Mouse (Mus musculus) left cerebral cortex, postnatal 14 days (tissue): Measurements from ENCODE around the gene Slc35b3. TPM values are rescaled to one million over a fixed set of nuclear protein-coding genes. Genes with fewer than 3 reads are reported as not detected.

Source experiments
- DNase-seq, 2 experiments: peaks; one replicate each; pipeline ENCODE4 v3.0.0; 2021 to 2022; ENCODE audit warnings: low spot score in 2 of 2, mixed read lengths in 1 of 2
- intact Hi-C: fragments of 180-260 bp; cut with DNase I; formaldehyde crosslinking; loops from one replicate; pipeline ENCODE4 v1.15.1; 2025
- total RNA-seq, 2 experiments: library from RNA; stranded (reverse); gene quantifications; 2 replicates each; pipeline ENCODE4 v1.2.3; 2021

Gene Slc35b3
- total RNA-seq, 2 experiments from 2014 or later: 19.1 to 19.2 TPM

DNA sequence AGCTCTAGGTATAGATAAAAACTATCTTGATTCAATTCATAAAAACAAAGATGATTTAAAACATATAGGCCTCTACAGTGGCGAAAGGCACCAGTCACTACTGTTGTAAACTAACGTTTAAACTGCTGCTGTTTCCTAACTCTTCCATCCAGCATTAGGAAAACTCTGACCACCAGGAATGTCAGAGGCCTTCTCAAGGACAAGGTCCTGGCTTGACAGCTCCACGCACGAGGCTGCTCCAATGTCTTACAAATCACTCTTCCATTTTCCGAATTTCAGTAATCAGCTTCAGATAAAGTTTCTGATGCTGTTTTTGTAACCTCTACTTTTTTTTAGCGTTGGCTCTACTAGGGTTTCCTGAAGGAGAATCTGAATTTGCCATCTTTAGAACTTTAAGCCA is 15.7 kb downstream of the Slc35b3 start:
- no peak for DNase-seq
- intact Hi-C loops: no loop called here

DNA sequence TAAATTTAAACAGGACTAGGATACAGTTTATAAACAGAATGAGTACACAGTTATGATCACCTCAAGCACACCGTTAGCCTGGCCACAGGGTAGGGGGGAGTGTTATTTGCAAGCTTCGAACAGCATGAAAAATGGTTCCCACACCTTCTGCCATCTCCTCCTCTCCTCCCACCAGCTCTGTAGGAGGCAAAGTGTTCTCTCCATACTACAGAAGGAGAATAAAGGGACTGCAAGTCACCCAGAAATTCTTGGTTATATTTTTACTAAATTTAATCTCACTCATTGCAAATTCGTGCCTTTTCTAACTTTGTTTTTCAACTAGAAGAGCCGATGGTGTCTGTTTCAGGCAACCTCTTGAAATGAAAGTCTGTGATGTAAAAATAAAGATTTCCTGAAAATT is 18.9 kb downstream of the Slc35b3 start:
- intact Hi-C loops: no loop called here
- no peak for DNase-seq

DNA sequence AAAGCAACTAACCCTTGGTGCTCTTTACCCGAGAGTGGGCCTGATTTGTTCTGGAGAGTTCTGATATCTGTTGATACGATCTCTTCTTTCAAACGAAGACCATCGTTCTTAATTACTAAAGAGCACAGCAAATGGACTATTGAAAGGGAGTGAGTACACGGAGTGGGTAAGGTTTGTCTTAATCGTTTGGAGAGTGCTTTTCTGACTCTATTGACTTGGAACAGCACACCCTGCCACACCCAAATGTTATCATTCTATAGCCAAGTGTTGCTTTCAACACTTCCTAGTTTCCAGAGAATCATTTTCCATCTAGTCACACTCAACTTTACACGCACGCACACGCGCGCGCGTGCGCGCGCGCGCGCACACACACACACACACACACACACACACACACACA is 19.4 kb downstream of the Slc35b3 start:
- DNase-seq: no peak
- intact Hi-C loops: no loop called here

DNA sequence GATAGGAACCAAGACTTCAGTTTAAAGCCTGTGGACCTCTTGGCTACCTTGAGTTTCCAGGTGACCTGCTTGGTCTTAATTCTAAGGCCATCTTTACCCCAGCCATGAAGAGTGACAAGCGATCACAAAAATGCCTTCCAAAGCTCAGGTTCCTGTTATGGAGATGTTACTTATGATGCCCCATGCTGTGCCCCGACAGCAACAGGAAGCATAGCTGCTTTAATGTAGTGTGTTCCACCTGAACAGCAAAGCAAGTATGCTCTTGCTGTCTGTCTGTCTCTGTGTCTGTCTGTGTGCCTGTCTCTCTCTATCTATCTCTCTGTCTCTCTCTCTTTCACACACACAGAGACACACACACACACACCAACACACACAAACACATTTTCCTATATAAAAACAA is 22.2 kb downstream of the Slc35b3 start:
- intact Hi-C loops: no loop called here
- no peak for DNase-seq

DNA sequence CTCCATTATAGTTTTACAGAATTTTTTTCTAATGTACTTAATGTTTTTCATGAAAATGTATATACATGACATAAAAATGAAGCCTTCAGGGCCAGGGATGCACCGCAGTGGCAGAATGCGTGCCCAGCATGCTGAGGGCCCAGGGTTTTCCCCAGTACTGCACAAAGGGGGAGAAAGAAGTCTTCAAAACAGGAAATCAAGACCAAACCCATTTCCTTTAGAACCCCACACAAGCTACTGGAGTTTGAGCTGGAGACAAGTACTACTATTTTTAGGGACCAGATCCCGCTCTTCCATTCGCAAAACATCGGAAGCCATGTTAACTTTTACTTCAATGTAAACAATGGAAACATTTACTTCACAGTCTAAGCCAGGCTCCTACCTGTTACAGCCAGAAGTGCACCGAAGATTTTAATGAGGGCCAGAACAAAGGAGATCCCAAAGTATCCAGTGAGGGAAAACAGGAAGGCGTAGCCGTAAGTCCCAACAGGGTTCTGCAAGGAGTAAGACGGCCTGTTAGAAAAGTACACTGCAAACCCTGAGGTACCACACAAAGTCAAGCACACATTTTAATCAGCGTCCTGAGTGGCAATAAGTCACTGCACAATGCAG is 23.7 kb downstream of the Slc35b3 start:
- intact Hi-C loops: no loop called here
- no peak for DNase-seq

DNA sequence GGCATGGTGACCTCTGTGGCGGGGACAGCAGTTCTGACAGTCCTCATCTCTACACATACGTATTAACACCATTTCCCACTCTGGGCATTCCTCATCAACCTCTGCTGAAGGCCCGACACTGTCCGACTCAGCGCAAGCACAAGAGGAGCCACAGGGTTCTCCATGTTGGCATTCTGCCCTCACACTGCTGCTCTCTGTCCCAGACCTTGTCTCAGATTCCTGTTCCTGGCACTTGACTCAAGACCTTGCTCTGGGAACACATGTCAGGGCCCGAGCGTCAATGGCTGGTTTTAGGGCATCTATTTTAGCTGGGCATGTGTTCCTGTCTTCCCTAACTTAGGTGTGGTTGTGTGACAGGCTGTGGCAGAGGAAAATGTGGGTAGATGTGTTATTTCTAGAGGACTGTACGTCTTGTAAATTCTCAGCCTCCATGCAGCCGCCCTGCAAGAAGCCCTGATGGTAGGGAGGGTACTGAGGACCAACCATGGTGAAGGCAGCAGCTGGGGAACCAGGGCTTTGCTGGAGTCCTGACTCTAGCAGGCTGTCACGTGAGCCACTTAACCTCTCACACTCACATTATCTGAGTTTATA is 24.7 kb downstream of the Slc35b3 start:
- intact Hi-C loops: no loop called here
- no peak for DNase-seq

DNA sequence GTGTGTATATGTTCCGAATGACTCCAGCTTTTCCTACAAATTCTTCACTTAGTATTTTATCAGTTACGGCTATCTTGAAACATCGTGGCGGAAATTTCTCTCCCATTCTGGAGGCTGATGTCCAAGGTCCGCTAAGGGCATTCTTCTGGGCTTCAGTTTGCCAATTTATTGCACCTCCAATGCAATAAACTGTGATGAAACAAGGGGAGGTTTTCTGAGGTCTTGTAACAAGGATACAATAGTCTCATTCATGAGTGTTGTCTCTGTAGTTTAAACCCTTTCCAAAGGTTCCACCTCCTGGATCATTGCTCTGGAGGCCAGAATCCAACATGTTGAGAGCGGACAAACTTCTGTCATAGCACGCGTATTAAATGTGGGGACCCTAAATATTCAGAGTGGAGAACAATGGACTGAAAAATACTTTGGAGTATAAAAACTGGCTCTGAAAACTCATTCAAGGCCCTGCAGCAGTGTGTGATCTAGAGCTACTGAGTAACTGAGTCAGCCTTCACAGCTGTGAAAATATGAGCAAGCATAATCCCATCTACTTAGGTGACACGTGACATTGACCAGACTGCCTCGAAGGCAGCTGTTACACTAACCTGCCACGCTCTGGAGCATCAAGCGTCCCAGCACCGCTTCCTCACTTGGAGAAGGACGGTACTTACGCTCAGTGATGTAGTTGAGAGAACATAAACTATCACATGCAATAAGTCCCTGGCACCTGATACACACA is 30.7 kb downstream of the Slc35b3 start:
- intact Hi-C loops: no loop called here

DNA sequence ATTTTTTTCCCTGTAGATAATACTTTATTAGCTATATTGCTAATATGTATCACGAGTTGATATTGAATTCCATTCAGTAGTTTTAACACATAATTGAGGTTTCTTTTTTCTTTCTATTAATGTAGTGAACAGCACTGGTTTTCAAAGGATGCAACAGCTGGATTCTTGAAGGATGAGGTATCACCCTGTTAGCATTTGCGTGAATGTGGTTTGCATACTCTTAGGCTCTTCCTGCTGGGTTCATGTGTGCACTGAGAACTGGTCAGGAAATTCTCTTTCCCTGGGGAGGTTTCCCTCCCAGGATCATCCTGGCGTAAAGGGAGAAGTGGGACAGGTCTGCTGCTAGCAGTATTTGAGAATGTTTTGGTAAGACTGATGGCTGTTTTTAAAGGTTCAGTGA is 38.0 kb downstream of the Slc35b3 start:
- no peak for DNase-seq
- intact Hi-C loops: no loop called here

More for the DNA sequence above, 30.7 kb downstream of the Slc35b3 start:
- no peak for DNase-seq

DNA sequence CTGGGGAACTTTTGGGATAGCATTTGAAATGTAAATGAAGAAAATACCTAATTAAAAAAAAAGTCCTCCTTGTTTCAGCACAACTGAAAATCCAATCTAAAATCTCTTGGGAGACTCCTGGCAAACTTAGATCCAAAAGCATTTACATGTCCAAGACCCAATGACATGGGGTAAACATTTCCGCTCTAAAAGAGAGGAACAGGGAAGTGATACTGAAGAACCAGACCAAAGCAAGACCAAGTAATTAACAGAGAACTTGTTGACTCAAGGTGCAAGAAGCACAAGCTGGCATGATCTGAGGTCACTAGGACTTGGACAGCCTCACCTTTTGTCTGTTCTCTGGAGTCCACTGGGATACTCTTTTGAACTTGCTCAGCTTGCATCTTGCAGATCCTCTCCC is 39.4 kb downstream of the Slc35b3 start:
- DNase-seq: no peak
- intact Hi-C loops: no loop called here

DNA sequence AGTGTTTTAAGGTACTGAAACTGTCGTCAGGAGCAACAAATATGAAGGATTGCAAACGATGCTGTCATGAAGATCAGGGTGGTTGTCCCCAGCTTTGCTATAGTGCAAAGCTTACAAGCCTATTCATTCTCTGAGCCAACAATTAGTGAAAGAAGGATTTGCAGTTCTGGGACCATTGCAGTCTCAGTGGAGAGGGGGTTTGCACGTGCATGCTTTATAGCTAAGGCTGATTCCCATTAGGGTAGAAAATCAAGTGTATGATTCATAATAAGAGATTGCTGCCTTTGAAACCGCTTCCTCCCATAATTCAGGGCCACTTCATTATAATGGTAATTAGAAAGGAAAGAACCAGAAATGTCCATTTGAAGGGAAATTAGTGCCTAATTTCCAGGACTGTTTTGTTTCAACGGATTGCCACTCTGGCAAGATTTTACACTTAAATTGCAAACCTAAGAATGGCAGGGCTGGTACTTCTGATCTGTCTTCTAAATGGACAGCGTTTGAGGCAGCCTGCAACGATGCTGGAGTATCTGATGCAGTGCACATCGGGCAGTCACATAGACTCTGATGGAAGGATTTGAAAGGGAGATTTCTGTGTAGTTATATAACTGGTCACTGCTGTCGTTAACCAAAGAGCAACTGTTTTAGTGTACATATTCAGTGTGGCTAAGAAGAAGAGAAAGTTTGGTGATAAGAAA is 42.3 kb downstream of the Slc35b3 start:
- no peak for DNase-seq
- intact Hi-C loops: no loop called here

DNA sequence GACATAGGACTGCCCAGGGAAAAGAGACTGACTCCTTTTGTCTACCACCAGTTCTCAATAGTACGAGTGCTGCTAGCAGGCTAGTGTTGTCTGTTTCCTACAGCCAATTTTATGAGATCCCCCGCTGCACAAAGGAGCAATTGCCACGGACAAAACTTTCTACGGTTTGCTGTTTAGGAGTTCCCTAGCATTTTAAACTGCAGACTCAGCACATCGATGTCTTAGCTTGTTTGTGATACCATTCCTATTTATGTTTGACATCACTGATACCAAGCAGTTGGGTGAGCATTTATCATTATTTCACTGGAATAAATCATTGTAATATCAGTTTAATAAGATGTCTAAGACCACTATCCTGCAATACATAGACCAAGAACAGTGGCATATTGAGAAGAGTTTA is 43.1 kb downstream of the Slc35b3 start:
- no peak for DNase-seq
- intact Hi-C loops: no loop called here

DNA sequence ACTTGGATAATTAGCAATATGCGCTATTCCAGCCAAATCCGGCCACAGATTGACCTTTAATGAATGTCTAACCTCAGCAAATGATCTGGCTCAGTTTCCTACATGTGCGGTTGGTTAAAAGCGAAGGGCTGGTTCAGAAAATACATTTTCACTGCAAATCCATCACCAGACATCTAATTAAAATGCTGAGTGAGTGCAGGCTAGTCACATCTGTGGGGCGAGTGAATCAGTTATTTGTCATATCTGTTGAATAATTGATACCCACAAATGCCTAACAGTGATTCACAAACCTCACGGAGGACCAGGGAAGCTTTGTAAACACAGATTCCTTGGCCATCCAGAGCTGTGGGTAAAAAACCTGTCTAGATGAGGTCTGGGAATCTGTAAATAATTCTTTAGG is 45.9 kb downstream of the Slc35b3 start:
- no peak for DNase-seq
- intact Hi-C loops: no loop called here

DNA sequence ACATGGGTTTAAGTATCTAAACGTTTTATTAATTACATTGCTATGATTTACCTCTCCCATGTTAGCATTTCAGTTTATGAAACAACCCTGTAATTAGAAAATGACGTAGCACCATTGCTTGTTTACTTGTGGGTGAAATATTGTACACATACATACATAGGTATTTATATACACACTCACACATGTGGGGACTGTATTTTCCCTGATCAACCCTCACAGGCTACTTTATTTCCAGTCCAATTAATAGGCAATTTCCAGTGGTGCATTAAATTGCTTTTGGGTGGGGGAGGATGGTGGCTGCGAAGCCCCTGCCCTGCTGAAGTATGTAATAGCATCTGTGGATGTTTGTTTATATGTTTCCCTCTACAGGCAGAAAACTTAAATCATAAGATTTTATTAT is 68.3 kb downstream of the Slc35b3 start:
- DNase-seq: no peak
- intact Hi-C loops: no loop called here
